Mouse (Mus musculus): ENCODE results near the gene Slc7a8.
A peak's percentile ranks its signal among the peaks of the same experiment; 100 is the strongest.

The Slc7a8 gene

DNA sequence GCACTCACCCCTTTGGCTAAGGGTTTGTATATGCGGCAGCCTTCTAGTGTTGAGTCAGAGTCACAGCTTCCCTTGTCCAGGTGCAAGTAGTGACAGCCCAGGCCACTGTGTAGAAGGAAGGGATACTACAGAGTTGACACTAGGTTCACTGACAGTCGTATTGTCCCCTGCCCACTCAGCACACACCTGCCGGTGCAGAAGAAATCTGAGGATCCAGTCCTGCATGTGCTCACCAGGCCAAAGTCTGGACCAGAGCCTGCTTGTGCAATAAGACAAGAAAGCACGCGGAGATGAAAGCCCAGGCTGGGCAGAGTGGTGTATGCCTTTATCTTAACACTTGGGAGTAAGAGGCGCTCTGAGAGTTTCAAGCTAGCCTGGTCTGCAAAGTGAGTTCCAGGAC lies 86.7 kb downstream of the Slc7a8 start:
- no peak for DNase-seq

- no peak for DNase-seq
These were observed 94.5 kb downstream of the Slc7a8 start for GRCm38 (mm10) chr14:54687251-54687650.

- DNase-seq, result peak; percentile 100
These were observed 95.1 kb downstream of the Slc7a8 start, which contains the start of gene Acin1 for GRCm38 (mm10) chr14:54686522-54687143. TSS of gene Acin1 (minus strand) at chr14:54686931.

DNA sequence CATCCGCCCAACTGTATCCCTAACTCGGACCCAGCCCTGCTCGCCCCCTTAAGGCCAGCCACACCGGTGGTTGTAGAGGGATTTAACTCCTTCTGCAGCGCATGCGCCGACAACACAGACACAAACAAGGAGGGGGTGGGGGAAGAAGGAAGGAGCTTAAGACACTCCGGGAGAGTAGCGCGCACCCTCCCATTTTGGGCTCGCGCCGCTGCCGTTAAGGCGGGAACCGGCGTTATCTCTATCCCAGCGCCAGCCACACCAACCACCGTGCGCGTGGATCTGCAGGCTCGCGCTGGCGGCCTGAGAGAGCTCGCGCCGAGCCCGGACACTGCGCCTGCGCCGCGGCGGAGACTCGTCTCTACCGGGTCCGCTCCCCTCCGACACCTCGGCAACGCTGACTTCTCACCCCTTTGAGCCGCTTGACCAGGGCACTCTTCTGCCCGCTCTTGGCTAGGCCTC lies 95.7 kb downstream of the Slc7a8 start, which contains the start of gene 1700123O20Rik:
Gene 1700123O20Rik, plus strand, starts transcription at position 154 of the 459 bp plus-strand sequence.
- no peak for DNase-seq

DNA sequence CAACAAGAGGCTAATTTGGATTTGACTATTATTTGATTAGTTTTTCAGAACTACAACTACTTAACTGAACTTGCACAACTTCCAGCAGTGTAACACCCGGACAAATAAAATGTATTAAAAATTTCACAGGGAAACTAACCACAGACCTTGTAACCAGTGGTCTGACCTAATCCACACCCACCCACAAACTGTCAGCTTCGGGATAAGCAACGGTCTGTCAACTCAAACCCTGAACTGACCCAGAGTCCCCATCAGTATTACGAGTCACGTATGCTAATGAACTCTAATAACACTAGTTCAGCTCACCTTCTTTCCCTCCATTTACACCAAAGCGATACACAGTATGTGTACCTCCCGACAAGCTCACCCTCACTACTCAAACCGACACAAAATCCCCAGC lies 96.3 kb downstream of the Slc7a8 start:
- DNase-seq, result no peak

DNA sequence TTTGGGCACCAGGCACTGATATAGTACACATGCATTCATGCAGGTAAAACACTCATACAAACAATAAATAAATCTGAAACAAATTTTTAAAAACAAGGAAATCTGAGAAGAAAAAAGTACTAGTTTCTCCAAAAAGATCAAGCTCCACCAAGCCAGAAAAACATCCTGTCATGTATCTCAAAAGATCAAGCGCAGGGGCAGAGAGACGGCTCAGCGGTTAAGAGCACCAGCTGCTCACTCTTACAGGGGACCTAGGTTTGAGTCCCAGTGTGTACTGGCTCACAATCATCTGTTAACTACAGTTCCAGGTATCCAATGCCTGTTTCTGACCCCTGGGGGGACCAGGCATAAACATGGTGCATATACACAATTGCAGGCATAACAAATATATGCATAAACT lies 99.3 kb downstream of the Slc7a8 start:
- no peak for DNase-seq

GRCm38 (mm10) chr14:54678657-54679304 lies 103.0 kb downstream of the Slc7a8 start:
- DNase-seq, result no peak

DNA sequence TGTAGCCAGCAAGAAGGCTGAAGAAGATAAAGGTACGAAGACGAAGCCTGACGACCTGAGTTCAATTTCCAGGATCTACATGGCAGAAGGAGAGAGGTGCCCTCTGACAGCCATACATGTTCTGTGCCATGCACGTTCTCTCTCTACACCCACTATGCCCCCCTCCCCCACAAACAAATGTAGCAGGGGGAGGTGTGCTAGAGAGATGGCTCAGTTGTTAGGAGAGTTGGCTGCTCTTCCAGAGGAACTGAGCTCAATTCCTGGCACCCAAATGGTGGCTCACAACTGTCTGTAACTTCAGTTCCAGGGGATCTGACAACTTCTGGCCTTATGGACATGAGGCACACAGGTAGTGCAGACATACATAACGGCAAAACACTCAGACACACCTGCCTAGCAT lies 105.5 kb downstream of the Slc7a8 start:
- DNase-seq, result no peak

GRCm38 (mm10) chr14:54674317-54674716 lies 107.4 kb downstream of the Slc7a8 start:
- no peak for DNase-seq

Measured in spleen, adult 18-20 months (tissue).